Mouse (Mus musculus) heart, adult 18-20 months (tissue): ENCODE results near the gene Ripply1. TPM values are rescaled to one million over a fixed set of nuclear protein-coding genes. Genes with fewer than 3 reads are reported as not detected.
A peak's percentile ranks its signal among the peaks of the same experiment; 100 is the strongest.

ENCODE experiments used
- DNase-seq, 2 experiments: peaks; one replicate each; pipeline ENCODE4 v3.0.0; 2021 to 2022; ENCODE audit warnings: mixed read lengths in 1 of 2
- long read RNA-seq, 2 experiments: library from polyadenylated mRNA; stranded (forward); transcript quantifications; one replicate each; pipeline ENCODE4 v2.0.0; 2021
- total RNA-seq, 2 experiments: library from RNA; stranded (reverse); gene quantifications; 2 replicates each; pipeline ENCODE4 v1.2.3; 2021

Ripply1 gene
- total RNA-seq = not detected
- long read RNA-seq, experiment 1 = 0 reads
- long read RNA-seq, experiment 2 = 0 reads

GRCm38 (mm10) chrX:139782278-139783044, at the start of gene Ripply1:
Ripply1 (minus strand) TSS chrX:139782353.
- no peak for DNase-seq

DNA sequence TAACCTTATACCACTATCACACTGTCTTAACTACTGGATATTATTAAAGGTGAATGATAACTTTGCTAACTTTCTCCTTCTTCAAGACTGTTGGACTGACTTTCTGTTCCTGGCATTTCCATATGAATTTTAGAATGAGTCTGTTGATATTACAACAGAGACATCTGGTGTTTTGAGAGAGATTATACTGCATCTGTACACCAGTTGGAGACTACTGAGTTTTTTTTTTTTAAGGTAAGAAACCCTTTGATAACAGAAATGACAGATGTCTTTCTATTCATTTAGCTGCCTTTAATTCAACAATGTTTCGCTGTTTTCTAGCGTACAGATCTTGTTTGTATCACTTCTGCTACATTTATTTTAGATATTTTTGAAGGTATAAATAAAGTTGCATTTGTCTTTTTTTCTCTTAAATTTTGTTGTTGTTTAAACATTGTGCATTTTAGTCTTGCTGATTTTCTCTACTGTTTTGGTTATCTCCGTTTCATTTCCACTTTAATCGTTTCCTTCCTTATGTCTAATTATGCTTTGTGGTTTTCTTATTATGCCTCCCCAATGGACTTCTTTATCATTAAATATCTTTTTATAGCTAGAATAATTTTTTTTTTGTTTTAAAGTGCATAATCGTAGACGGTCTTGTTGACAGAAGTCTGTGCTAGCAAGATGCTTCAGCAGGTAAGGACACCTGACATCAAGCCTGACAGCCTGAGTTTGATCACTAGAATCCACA, 46.4 kb upstream of the Ripply1 start:
- DNase-seq = no peak

GRCm38 (mm10) chrX:139826926-139827325, 44.8 kb upstream of the Ripply1 start:
- DNase-seq = no peak

DNA sequence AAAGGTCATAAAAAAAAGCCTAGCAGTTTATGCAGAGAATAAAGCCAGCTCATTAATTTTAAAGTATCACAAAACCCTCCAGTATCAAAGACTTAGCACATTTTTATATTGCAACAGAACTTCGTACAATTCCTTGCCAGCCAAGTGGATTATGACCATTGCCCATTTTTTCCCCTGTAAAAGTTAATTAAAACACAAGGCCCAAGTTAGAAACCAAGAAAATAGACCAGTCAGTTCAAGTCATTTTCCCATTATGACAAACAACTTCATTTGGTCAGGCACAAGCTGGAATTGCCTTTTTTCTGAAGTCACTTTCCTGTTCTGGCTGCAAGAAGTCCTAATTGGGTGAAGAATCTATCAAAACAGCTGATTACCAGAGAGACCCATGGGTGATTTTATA, 43.2 kb upstream of the Ripply1 start:
- no peak for DNase-seq

GRCm38 (mm10) chrX:139815201-139815600, 33.0 kb upstream of the Ripply1 start:
- DNase-seq = no peak

DNA sequence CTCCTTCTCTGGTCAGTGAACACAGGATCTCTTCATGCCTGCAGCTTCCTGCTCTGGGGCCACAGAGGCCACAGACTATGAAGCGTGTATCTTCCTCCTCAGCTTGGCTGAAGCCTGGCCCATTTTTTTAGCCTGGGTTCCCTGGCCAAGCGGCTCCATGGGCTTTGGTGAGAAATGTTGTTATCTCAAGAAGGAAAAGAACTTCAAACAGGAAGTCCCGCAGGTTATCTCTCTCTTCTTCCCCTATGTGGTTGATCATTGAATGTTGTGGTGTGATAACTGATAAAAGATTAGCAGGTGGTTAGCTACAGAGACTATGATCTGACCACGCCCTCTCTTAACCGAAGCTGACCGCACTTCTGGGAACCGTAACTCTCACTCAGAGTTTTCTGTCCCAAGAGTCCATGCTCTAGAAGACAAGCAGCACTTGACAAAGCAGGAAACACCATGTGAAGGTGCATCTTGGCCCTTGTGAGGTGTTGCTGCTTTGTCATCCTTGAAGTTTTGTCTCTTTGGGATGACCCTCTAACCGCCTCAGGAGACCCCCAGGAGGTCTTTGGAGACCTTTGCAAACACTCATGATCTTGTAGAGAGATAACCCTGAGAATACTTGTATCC, 32.0 kb upstream of the Ripply1 start:
- DNase-seq = no peak

DNA sequence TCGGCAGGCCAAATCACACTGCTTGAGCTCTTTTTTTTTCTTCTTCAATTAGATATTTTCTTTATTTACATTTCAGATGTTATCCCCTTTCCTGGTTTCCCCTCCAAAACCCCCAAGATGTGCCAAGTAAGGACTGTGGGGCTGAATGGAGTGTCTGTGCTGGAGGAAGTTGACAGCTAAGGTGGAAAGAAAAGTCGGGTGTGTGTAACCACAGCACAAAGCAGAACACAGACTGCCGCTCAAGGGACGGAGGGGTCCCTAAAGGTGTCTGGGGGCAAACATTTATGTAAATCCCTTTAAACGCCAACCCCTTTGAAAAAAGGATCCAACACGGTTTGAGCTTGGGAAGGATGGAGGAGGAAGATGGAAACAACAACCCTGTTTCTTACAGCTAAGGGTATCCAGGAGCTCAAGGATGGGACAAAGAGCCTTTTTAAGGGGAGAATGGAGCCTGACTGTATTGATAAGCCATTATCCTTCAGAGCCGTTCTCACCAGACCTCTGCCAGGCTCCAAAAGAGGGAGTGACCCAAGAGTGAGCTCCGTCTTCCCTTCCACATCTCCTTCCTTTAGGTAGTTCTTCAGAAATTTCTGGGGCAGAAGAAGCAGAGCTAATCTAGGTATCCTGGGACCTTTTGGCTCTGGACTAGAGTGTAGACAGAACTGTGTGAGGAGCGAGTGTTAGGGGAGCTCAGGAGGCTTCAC, 31.3 kb upstream of the Ripply1 start:
- no peak for DNase-seq

DNA sequence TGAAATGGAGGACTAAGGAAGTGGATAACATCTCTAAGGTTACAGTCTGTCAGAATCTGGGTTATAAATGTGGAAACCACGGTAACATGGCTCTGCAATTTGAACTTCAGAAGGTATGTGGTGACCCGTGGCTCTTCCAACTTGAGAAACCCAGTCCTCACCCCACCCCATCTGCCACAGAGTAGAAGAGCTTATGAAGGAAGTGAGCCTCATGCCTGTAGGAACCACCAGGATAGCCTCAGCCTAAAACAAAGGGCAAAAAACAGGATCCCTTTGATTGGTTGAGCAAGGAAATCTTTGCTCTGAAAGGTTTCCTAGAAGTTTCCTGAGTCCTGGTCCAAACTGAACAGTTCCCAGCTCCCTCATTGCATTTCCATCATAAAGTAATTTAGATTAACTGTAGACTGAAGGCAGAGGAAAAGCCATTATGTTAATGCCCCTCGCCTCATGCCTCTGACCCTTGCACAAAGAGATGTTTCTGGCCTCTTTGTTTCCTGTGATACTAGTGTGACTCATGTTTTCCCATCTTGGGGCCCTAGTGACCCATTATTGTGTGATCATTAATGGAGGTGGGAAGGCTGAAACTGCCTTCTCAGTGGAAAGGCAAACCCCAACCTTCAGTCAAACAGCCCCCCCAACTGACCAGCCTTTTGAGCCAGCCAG, 30.6 kb upstream of the Ripply1 start:
- DNase-seq = no peak

DNA sequence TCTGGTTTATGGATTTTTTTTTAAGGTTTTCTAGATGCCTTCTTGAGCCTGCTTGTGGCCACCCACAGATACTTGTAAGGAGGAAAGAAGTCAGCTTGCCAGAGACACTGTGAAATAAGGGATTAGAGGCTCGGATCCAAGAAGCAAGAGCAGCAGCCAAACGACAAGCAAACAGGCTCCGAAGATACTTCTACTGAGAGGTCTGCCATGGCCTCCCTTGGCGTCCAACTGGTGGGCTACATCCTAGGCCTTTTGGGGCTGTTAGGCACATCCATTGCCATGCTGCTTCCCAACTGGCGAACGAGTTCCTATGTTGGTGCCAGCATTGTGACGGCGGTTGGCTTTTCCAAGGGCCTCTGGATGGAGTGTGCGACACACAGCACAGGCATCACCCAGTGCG, 26.3 kb upstream of the Ripply1 start:
- no peak for DNase-seq

GRCm38 (mm10) chrX:139808085-139808484, 25.9 kb upstream of the Ripply1 start:
- DNase-seq = no peak

- DNase-seq = no peak
These were observed 25.2 kb upstream of the Ripply1 start for GRCm38 (mm10) chrX:139807391-139807790.

- DNase-seq = no peak
These were observed 23.8 kb upstream of the Ripply1 start for GRCm38 (mm10) chrX:139805918-139806317.

GRCm38 (mm10) chrX:139803028-139803427, 20.9 kb upstream of the Ripply1 start:
- DNase-seq = no peak

- DNase-seq = no peak
These were observed 18.3 kb upstream of the Ripply1 start, which contains the start of gene Cldn2 for GRCm38 (mm10) chrX:139800406-139800878. Cldn2 (plus strand) TSS chrX:139800828.

- DNase-seq = no peak
These were observed 17.8 kb upstream of the Ripply1 start for GRCm38 (mm10) chrX:139799953-139800352.

DNA sequence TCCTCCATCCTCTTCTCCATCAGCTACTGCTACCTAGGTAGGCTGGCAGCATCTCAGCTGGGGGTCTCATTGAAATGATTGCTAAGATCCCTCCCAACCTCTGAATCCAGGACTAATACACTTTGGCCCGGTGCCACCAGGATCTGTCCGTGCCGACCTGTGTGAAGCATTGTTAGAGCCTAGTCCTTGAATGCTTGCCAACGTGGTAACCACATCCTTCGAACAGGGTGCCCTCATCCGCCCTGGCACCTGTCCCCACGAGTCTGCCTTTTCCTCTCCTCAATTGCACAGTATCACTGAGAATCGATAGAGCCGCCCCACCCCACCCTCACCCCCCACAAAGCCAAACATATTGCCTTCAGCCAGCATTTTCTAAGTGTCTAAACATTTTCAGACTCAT, 15.7 kb upstream of the Ripply1 start:
- DNase-seq = no peak

DNA sequence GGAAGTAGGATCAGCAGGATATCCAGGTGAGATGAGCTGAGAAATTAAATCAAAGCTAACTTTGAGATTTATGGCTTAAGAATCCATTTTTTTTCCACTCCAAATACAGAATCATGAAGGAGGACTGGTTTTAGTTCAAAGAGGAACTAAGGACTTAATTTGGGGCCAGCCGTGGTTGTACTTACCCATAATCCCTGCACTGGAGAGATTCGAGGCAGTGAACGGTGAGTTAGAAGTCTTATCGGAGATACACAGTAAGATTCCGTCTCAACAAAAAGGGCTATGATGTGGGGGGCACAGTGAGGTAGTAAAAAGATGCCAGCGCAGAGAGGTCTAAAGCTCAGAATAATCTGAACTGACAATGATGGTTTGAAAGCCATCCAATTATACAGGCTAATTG, 13.9 kb upstream of the Ripply1 start:
- DNase-seq = no peak

DNA sequence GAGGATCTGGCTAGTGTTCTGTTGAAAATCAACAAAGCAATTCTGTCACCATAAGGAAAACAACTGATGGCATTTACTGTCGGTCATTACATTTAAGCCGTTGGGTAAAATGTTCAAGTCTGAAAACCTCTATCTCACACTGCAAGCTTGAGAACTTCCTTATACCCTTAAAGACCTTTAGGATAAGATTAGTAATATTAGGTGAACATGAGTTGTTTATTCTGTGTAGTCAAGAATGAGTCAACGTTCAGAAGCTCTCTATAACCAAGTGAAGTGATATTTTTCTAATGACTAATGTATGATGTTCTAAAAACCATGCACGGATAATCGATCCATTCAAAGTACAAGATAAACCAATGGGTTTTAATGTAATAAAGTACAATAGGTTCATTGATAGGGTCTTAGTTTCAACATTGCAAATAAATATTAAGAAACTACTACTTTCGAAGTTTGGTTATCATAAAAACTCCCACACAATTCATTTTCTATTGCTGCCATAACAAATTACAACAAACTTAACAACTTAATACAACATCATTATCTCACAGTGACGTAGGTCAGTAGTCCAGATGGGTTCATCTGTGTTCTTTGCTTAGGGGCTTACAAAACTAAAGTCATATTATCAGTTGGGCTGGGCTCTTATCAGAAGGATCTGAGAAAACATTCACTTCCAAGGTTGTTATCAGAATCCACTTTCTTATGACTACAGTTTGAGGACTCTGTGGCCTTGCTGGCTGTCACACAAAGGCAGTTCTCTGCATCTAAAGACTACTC, 12.1 kb upstream of the Ripply1 start:
- no peak for DNase-seq

- peak; percentile 25 to 42 for DNase-seq
These were observed 3.6 kb upstream of the Ripply1 start for GRCm38 (mm10) chrX:139785764-139786163.

DNA sequence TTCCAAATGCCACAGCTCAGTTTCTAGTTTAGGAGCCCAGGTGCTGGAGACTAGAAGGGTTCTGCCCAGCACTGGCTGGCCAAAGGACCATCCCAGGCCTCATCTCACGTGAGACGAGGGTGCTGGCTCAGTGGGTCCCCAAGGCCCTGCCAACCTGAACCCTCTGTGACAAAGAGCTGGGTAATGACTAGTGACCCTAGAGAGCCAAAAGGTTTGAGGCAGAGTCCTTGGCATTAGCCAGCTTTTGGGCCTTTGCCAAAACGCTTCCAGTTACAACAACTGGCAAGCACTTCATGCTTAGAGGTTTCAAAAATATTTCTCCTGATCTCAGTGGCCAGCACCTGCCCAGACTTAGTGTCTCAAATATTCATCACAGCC, 881 bp upstream of the Ripply1 start:
- peak; percentile 14 to 35 for DNase-seq

DNA sequence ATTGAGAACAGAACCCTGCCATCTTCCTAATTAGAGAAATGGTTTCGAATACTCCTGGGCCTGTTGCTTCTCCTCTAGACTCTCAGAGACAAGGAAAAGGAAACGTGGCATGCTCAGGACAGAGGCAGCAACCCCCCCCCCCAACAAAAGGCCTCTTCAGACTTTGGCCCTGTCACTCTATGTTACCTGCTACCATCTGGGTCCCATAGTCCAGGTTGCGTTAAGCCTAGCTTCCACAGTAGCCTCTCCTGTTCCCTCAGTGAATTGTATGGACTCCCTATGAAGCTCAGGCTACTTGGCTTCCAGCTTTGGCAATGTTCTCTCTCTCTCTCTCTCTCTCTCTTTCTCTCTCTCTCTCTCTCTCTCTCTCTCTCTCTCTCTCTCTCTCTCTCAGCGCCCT, 590 bp downstream of the Ripply1 start:
- DNase-seq = no peak
